Mouse (Mus musculus) hindbrain, embryonic 16.5 days (tissue): ENCODE results near the gene Gm20696. TPM values are rescaled to one million over a fixed set of nuclear protein-coding genes. Genes with fewer than 3 reads are reported as not detected.

Experiments
- ATAC-seq: fragments of 200-750 bp; cut with Nextera tagmentation; 2 replicates; pipeline ENCODE4 v1.8.0; 2017; ENCODE audit warnings: moderate TSS enrichment, moderate library complexity
- H3K27ac ChIP-seq: fragments of 300-500 bp; sonication (generic); 2 replicates; pipeline ENCODE4 v1.5.1; 2014; ENCODE audit warnings: low read depth, mild to moderate bottlenecking, control low read depth, low read length, moderate library complexity
- H3K27me3 ChIP-seq: fragments of 300-500 bp; sonication (generic); replicated peaks from 2 replicates; pipeline ENCODE4 v1.6.1; 2014; ENCODE audit warnings: low read length; ENCODE audit not compliant: control insufficient read depth, insufficient read depth
- H3K36me3 ChIP-seq: fragments of 300-500 bp; sonication (generic); 2 replicates; pipeline ENCODE4 v1.6.1; 2014; ENCODE audit warnings: mild to moderate bottlenecking, low read length, moderate library complexity, mixed read lengths; ENCODE audit not compliant: control insufficient read depth, insufficient read depth
- H3K4me1 ChIP-seq: fragments of 300-500 bp; sonication (generic); 2 replicates; pipeline ENCODE4 v1.6.1; 2014; ENCODE audit warnings: low read depth, low read length; ENCODE audit not compliant: control insufficient read depth, insufficient read depth
- H3K4me2 ChIP-seq: fragments of 300-500 bp; sonication (generic); 2 replicates; pipeline ENCODE4 v1.6.1; 2014; ENCODE audit warnings: mild to moderate bottlenecking, low read length, control low read depth, moderate library complexity
- H3K4me3 ChIP-seq: fragments of 300-500 bp; sonication (generic); 2 replicates; pipeline ENCODE4 v1.5.1; 2014; ENCODE audit warnings: mild to moderate bottlenecking, low read length, control low read depth, moderate library complexity
- H3K9ac ChIP-seq: fragments of 300-500 bp; sonication (generic); 2 replicates; pipeline ENCODE4 v1.6.1; 2014; ENCODE audit warnings: low read depth, mild to moderate bottlenecking, control low read depth, low read length, moderate library complexity
- H3K9me3 ChIP-seq: fragments of 300-500 bp; sonication (generic); 2 replicates; pipeline ENCODE4 v1.6.1; 2014; ENCODE audit warnings: mild to moderate bottlenecking, low read length, moderate library complexity; ENCODE audit not compliant: control insufficient read depth
- WGBS: fragments of 180-500 bp; shearing (Covaris S2); extraction: QIAGEN DNeasy Blood & Tissue Kit; methylation state at CpG from one replicate; pipeline ENCODE4 v1.1.7; 2014; 5-methylcytosine and 5-hydroxymethylcytosine counted together
- polyA plus RNA-seq: library from polyadenylated mRNA; unstranded; fragments of >200 nt; fragmentation: Nextera tagmentation; extraction: Ambion mirVana; gene quantifications from 2 replicates; pipeline ENCODE4 v1.2.1, GENCODE M21; 2015

Gene Gm20696
- polyA plus RNA-seq, 1 experiment from 2014 or later = 1.8 TPM

GRCm38 (mm10) chr6:99652341-99652740, 14.3 kb downstream of the Gm20696 start:
- 76% methylated on average over 2 of the region's 2 CpGs for WGBS
- peak; percentile 37; the same call in 1 of the 2 replicates for ATAC-seq

GRCm38 (mm10) chr6:99649307-99649706, 17.3 kb downstream of the Gm20696 start:
- 82% methylated on average over 2 of the region's 2 CpGs for WGBS
- H3K4me3 ChIP-seq = no peak overlapping the region
- no peak for ATAC-seq

More at GRCm38 (mm10) chr6:99652341-99652740, 14.3 kb downstream of the Gm20696 start:
- no peaks in the 10 kb centered on the region for H3K27me3 ChIP-seq
- H3K4me2 ChIP-seq = no peak overlapping the region
- no peak overlapping the region for H3K27ac ChIP-seq
- H3K36me3 ChIP-seq = no peaks in the 10 kb centered on the region
- no peak overlapping the region for H3K9ac ChIP-seq
- H3K4me3 ChIP-seq = no peak overlapping the region
- H3K4me1 ChIP-seq = no peaks in the 10 kb centered on the region; the same call in 1 of the 2 replicates
- no peaks in the 10 kb centered on the region for H3K9me3 ChIP-seq

GRCm38 (mm10) chr6:99646344-99646743, 20.3 kb downstream of the Gm20696 start:
- H3K27ac ChIP-seq = no peak overlapping the region
- no peak overlapping the region for H3K4me3 ChIP-seq
- 0 out of 2 replicates have a peak, but pooled peaks cover 3% of the 10 kb centered on the region for H3K36me3 ChIP-seq
- H3K27me3 ChIP-seq = no peaks in the 10 kb centered on the region
- WGBS = 75% methylated on average over 10 of the region's 10 CpGs
- H3K9ac ChIP-seq = no peak overlapping the region
- ATAC-seq = no peak
- H3K4me2 ChIP-seq = no peak overlapping the region
- no peaks in the 10 kb centered on the region for H3K9me3 ChIP-seq
- H3K4me1 ChIP-seq = no peaks in the 10 kb centered on the region

More at GRCm38 (mm10) chr6:99649307-99649706, 17.3 kb downstream of the Gm20696 start:
- H3K36me3 ChIP-seq = 0 out of 2 replicates have a peak, but pooled peaks cover 3% of the 10 kb centered on the region
- H3K27ac ChIP-seq = no peak overlapping the region
- no peak overlapping the region for H3K4me2 ChIP-seq
- H3K27me3 ChIP-seq = no peaks in the 10 kb centered on the region
- H3K9ac ChIP-seq = no peak overlapping the region
- H3K4me1 ChIP-seq = no peaks in the 10 kb centered on the region; the same call in 1 of the 2 replicates
- H3K9me3 ChIP-seq = no peaks in the 10 kb centered on the region

- WGBS = 94% methylated on average over 5 of the region's 5 CpGs
- no peak overlapping the region for H3K9ac ChIP-seq
- 0 out of 2 replicates have a peak, but pooled peaks cover 3% of the 10 kb centered on the region for H3K36me3 ChIP-seq
- H3K9me3 ChIP-seq = no peaks in the 10 kb centered on the region
- H3K27me3 ChIP-seq = no peaks in the 10 kb centered on the region
- no peaks in the 10 kb centered on the region for H3K4me1 ChIP-seq
- no peak overlapping the region for H3K4me3 ChIP-seq
- H3K4me2 ChIP-seq = no peak overlapping the region
- ATAC-seq = no peak
- H3K27ac ChIP-seq = no peak overlapping the region
These were observed 21.7 kb downstream of the Gm20696 start for GRCm38 (mm10) chr6:99644876-99645275.

GRCm38 (mm10) chr6:99644386-99644785, 22.2 kb downstream of the Gm20696 start:
- Histone ChIP-seq H3K4me3 (no peak overlapping the region), H3K27ac (no peak overlapping the region), H3K9me3 (no peaks in the 10 kb centered on the region), H3K4me2 (no peak overlapping the region), H3K36me3 (0 out of 2 replicates have a peak, but pooled peaks cover 5% of the 10 kb centered on the region), H3K9ac (no peak overlapping the region), H3K4me1 (no peaks in the 10 kb centered on the region), H3K27me3 (no peaks in the 10 kb centered on the region)
- no peak for ATAC-seq
- WGBS = 82% methylated on average over 5 of the region's 5 CpGs

GRCm38 (mm10) chr6:99643439-99644199, 23.0 kb downstream of the Gm20696 start:
- 53% methylated on average over 10 of the region's 10 CpGs for WGBS
- Histone ChIP-seq H3K9ac (no peak overlapping the region), H3K4me2 (no peak overlapping the region), H3K27me3 (no peaks in the 10 kb centered on the region), H3K4me1 (no peaks in the 10 kb centered on the region), H3K36me3 (0 out of 2 replicates have a peak, but pooled peaks cover 5% of the 10 kb centered on the region), H3K9me3 (no peaks in the 10 kb centered on the region), H3K4me3 (no peak overlapping the region), H3K27ac (no peak overlapping the region)
- no peak for ATAC-seq

- Histone ChIP-seq H3K27me3 (no peaks in the 10 kb centered on the region), H3K4me2 (no peak overlapping the region), H3K9me3 (no peaks in the 10 kb centered on the region), H3K27ac (no peak overlapping the region), H3K9ac (no peak overlapping the region), H3K4me1 (no peaks in the 10 kb centered on the region), H3K36me3 (0 out of 2 replicates have a peak, but pooled peaks cover 2% of the 10 kb centered on the region), H3K4me3 (no peak overlapping the region)
- ATAC-seq = no peak
- 84% methylated on average over 4 of the region's 4 CpGs for WGBS
These were observed 29.1 kb downstream of the Gm20696 start for GRCm38 (mm10) chr6:99637456-99637855.

- Histone ChIP-seq H3K9ac (no peak overlapping the region), H3K36me3 (0 out of 2 replicates have a peak, but pooled peaks cover 2% of the 10 kb centered on the region), H3K4me3 (no peak overlapping the region), H3K4me1 (no peaks in the 10 kb centered on the region), H3K27me3 (no peaks in the 10 kb centered on the region), H3K4me2 (no peak overlapping the region), H3K9me3 (no peaks in the 10 kb centered on the region), H3K27ac (no peak overlapping the region)
- 55% methylated on average over 8 of the region's 8 CpGs for WGBS
- no peak for ATAC-seq
These were observed 29.8 kb downstream of the Gm20696 start for GRCm38 (mm10) chr6:99636801-99637200.

GRCm38 (mm10) chr6:99636121-99636520, 30.5 kb downstream of the Gm20696 start:
- H3K9ac ChIP-seq = no peak overlapping the region
- WGBS = 53% methylated on average over 9 of the region's 9 CpGs
- no peak overlapping the region for H3K4me3 ChIP-seq
- no peaks in the 10 kb centered on the region for H3K27me3 ChIP-seq
- H3K27ac ChIP-seq = no peak overlapping the region
- H3K36me3 ChIP-seq = 0 out of 2 replicates have a peak, but pooled peaks cover 2% of the 10 kb centered on the region
- H3K9me3 ChIP-seq = no peaks in the 10 kb centered on the region
- no peak for ATAC-seq
- H3K4me1 ChIP-seq = no peaks in the 10 kb centered on the region
- H3K4me2 ChIP-seq = no peak overlapping the region
